Mouse (Mus musculus) urinary bladder, postnatal 36 days (tissue): ENCODE measurements around the gene Fam32a.

Experiments used
- DNase-seq, 2 experiments: peaks; one replicate each; pipeline ENCODE4 v3.0.0; 2022; ENCODE audit warnings: low spot score in 2 of 2, mixed read lengths in 1 of 2

Fam32a gene

DNA sequence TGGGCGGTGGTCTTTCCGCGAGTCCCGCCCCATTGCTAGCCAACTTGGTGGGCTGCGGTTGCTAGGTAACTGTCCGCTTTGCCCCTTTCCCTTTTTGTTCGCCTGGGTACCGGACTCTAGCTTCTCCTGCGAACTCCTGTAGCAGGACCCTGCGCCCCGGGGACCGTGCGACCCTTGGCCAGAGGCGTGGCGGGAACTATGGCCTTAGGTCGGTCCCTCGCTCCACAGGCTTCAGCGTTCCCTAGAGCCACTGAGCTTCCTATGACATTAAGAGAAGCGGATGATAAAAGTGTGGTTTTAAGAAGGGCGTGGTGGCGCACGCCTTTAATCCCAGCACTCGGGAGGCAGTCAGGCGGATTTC, 20.9 kb downstream of the Fam32a start:
- no peak for DNase-seq

- no peak for DNase-seq
These were observed 21.4 kb downstream of the Fam32a start for GRCm38 (mm10) chr8:72240951-72241350.

DNA sequence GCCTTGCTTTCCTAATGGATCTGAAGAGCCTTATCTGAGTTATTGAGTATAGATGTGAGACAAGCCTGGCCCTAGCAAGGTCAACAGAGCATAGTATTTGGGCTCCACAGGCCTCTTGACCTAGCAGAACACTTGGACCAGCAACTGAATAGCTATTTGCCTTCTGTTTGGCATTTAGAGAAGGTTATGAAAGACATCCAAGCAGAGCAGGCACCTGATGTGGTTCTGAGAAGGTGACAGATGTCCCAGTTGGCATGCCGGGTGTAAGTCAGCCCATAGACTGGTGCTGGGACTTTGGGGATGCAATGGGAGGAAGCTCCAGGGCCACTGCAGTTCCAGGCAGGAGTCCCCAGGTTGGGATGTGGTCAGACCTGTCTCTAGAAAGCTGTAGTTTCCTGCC, 22.7 kb downstream of the Fam32a start:
- DNase-seq = no peak

- no peak for DNase-seq
These were observed 25.1 kb downstream of the Fam32a start for GRCm38 (mm10) chr8:72244610-72245009.

DNA sequence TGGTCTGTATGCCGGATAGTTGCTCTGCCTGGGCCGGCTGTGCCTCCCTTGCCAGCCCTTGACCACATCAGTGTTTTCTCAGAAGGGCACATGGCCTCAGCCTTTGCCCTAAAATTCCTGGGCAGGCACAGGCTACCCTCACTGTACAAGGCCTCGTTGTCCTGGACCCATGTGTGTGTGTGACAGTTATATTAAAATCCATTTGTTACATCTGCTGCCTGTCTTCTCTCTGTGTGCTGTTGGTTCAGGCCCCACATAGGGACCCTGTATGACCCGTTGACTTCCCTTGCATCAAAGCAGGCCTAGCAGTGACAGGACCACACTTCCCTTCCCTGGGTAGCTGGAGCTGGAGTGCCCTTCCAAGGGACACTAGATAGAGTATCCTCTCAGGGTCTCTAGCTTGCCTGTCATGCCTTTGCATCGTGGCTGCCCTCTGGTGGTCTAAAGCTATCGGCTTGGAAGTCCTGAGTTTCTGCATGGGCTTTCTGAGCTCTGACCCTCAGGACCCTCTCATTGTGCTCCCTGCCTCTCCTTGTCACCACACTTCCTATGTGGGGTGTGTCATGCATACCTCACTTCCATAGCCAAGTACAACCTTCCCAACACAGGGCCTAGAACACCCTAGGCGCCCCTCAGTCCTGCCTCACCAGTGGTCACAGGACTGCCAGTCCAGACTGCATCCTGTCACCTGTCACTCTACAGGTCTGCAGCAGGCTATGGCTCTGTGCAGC, 37.8 kb downstream of the Fam32a start:
- no peak for DNase-seq

DNA sequence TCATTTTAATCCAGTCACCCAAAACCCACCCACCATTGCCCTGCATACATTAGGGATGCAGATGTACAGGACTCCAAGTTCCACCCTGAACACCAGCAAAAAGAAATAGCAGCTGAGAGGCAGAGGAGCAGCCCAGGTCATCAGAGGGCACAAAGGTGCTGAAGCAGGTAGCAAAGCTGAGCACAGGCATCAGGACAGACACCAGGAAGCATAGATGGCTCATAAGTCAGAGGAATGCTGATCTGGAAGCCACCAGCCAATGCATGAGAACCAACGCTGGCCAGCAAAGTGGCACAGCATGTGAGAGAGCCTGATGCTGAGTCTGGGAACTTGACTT, 38.3 kb downstream of the Fam32a start:
- no peak for DNase-seq

DNA sequence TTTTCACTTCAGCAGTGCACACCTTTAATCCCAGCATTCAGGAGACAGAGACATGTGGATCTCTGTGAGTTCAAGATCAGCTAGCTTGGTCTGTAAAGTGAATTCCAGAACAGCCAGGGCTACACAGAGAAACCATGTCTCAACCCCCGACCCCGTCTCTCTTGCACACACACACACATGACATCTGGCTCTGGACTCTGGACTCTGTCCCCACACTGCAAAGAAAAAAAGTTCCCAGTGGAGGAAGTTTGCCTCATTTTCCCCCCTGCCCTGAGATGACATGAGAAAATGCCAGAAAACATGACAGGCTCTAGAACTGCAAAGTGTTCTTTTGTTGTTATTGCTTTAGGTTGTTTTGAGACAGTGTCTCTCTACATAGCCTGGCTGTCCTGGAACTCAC, 40.3 kb downstream of the Fam32a start:
- no peak for DNase-seq

DNA sequence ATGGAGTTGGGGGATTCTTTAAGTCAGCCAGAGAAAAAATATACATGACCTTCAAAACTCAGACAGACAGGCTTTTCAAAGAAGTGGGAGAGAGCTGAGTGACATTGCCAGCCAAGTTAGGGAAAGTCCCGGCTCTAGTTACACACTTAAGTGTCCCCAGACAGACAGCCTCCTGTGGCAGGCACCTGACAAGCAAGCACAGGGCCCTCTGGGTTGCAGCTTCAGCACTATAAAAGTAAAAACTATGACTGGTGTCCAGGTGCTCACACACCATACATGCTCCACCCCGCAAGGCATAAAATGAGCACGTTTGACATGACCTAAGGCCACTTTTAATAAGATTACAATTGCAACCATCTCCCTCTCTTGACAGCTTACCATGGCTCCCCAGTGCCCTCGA, 41.1 kb downstream of the Fam32a start:
- no peak for DNase-seq

- DNase-seq = peak; percentile 26 to 43
These were observed 41.5 kb downstream of the Fam32a start for GRCm38 (mm10) chr8:72261019-72261418.

GRCm38 (mm10) chr8:72261431-72261830, 41.9 kb downstream of the Fam32a start:
- DNase-seq = no peak

DNA sequence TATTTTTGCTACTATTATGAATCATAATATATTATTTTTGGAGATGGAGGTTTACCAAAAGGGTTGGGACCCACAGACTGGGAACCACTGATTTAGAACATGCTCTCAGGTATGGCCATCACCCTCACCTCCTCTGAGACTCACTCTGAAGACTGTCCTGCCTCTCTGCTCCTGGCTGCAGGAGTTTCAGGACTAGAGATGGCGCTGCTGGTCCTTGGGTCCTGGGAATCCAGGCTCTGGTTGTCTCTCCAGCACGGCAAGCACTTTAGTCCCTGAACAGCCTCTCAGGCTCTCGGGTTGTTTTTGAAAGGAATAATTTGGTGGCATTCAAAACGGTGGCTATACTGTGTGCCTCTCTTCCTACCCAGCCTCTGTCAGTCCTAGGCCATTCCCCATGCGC, 42.3 kb downstream of the Fam32a start:
- DNase-seq = no peak

DNA sequence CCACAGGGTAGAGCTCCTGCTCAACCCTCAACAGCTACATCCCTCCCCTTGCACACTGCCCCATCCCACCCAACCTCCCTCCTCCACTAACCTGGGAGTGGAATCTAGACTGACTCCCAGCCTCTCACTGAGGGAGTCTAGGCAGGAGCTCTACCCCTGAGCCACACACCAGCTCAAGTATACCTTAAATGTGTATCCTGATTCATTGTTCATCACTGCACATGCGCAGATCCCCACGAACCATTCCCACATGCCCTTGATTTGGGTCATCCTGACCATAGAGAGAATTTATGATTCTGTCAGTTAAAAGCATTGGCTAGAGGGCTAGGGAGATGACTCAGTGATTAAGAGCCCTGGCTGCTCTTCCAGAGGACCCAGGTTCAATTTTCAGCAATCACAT, 43.2 kb downstream of the Fam32a start:
- no peak for DNase-seq

- DNase-seq = no peak
These were observed 43.9 kb downstream of the Fam32a start for GRCm38 (mm10) chr8:72263451-72263850.

GRCm38 (mm10) chr8:72265342-72265741, 45.8 kb downstream of the Fam32a start:
- peak in 1 of 2 experiments; percentile 62 for DNase-seq

- no peak for DNase-seq
These were observed 47.1 kb downstream of the Fam32a start for GRCm38 (mm10) chr8:72266671-72267070.

GRCm38 (mm10) chr8:72267106-72267505, 47.6 kb downstream of the Fam32a start:
- no peak for DNase-seq

DNA sequence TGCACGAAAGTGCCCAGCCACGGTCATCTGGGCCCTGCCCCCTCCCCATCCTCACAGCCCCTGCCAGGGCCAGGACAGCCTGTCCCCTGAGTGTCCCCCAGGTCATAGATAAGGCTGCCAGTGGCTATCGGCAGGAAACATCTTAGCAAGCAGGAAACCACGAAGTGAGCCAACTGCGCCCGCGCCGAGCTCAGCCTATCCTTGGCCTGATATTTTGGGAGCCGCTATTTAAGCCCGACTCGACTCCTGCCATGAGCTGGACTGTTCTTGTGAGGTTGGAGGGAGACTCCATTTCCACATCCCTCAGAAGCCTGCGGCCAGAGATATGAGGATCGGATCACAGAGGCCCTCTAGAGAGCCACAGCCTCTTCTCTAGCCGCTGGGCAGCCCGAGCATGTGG, 48.8 kb downstream of the Fam32a start:
- peak in 1 of 2 experiments; percentile 67 for DNase-seq

- DNase-seq = no peak
These were observed 51.1 kb downstream of the Fam32a start for GRCm38 (mm10) chr8:72270606-72271005.

DNA sequence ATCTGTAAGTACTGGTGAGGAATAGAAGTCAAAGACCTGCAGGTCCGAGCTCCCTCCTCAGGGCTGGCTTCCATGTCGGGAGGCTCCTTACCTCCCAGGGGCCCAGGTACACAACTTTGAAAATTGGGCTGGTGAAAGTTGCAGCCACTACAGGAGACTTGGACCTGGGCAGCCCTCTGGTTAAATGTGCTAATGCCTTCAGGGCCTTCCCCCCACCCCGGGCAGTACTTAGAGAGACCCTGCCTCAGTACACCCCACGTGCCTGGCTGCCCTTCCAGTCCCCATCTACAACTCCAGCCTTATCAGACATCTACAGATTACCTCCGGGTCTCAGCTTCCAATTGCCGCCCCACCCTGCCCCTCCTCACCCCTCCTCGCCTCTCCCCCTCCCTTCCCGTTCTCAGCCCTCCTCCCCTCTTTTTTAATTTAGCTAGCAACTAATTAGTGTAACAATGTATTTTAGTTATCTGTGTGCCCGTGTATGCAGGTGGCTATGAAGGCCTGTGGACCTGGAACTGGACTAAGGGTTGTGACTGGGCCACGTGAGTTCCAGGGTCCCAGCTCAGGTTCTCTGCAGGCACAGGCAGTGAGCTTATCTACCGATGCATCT, 51.6 kb downstream of the Fam32a start:
- DNase-seq = no peak

GRCm38 (mm10) chr8:72271691-72272090, 52.2 kb downstream of the Fam32a start:
- no peak for DNase-seq

DNA sequence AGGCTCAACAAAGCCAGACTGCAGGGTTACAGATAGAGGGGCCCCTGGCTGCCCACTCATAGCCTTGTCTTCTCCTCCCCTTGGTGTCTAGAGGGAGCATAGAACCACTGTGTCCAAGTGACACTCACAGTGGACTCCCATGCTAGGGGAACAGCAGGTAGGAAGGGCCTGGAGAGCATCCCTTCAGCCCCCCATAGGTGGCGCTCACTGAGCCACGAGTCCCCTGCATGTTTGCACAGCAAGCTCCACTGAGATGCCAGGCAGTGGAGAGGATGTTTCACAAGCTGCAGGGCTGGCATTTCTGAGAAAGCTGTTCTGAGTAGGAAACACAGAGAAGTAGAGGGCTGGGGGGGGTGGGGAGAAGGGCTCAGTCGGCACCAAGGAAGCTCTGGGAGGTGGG, 52.8 kb downstream of the Fam32a start:
- peak; percentile 35 to 74 for DNase-seq

DNA sequence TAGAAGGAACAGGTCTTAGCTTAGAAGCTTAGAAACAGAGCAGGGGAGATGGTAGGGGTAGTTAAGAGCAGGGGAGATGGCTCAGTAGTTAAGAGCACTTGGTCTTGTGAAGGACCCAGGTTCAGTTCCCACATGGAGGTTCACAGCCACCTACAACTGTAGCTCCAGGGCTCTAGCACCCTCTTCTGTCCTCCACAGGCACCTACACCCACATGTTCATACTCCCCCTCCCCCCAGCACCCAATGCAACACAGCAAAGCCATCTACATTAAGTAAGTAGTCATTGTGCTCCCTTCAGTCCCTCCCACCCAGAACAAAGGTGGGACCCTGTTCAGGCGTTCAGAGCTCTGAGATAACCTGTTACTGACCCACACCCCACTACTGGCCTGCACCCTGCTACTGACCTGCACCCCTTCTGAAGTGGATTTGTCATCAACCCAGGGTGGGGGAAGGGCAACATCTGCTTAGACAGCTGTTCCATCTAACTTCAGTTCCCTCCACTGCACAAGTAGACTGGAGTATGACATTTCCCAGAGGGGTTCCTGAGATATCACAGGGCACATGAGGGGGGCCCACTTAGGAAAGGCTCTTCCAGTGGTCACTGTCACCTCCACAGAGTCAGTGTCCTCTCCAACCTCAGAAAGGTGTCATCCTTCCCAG, 53.7 kb downstream of the Fam32a start:
- DNase-seq = no peak

GRCm38 (mm10) chr8:72273807-72274206, 54.3 kb downstream of the Fam32a start:
- DNase-seq = no peak
